Mouse (Mus musculus): ENCODE measurements around the gene Kiss1r. TPM values are rescaled to one million over a fixed set of nuclear protein-coding genes. Genes with fewer than 3 reads are reported as not detected.

Gene Kiss1r
- polyA plus RNA-seq, 2 experiments = 0.26 to 2.5 TPM

- Histone ChIP-seq H3K27me3 (ENCODE audit: control insufficient read depth, insufficient read depth, low read length) (peaks cover 61% of the 10 kb centered on the region), H3K4me1 (ENCODE audit: control insufficient read depth, insufficient read depth, low read length) (peaks cover 19% of the 10 kb centered on the region), H3K4me2 (replicated peaks; ENCODE audit: low read depth, low read length, severe bottlenecking) (peak overlapping the region; percentile 18; the same call in 1 of the 2 replicates), H3K27ac (replicated peaks; ENCODE audit: low read depth, low read length) (no peak overlapping the region), H3K4me3 (replicated peaks; ENCODE audit: low read length) (peak overlapping the region; percentile 14), H3K9me3 (ENCODE audit: control insufficient read depth, low read length) (no peaks in the 10 kb centered on the region), H3K36me3 (ENCODE audit: control insufficient read depth, insufficient read depth, low read length) (0 out of 2 replicates have a peak, but pooled peaks cover 3% of the 10 kb centered on the region), H3K9ac (ENCODE audit: low read depth, low read length, severe bottlenecking) (peak overlapping the region; percentile 34)
- WGBS = 6% methylated on average over 33 of the region's 35 CpGs
- ATAC-seq (ENCODE audit: low FRiP score, low read depth) (no peak), DNase-seq (ENCODE audit: low spot score) (no peak)
- no peak for TF ChIP-seq POLR2A (IDR thresholded peaks at IDR 0.05; ENCODE audit: borderline replicate concordance, extremely low read depth, insufficient read depth, insufficient read length)
Measured at GRCm38 (mm10) chr10:79918231-79919078, 1.7 kb downstream of the Kiss1r start.

GRCm38 (mm10) chr10:79919251-79919849, 2.6 kb downstream of the Kiss1r start:
- peaks cover 19% of the 10 kb centered on the region for H3K4me1 ChIP-seq (ENCODE audit: control insufficient read depth, insufficient read depth, low read length)
- H3K9me3 ChIP-seq (ENCODE audit: control insufficient read depth, low read length) = no peaks in the 10 kb centered on the region
- no peak for DNase-seq (ENCODE audit: low spot score)
- no peak for TF ChIP-seq POLR2A (IDR thresholded peaks at IDR 0.05; ENCODE audit: borderline replicate concordance, extremely low read depth, insufficient read depth, insufficient read length)
- ATAC-seq (ENCODE audit: low FRiP score, low read depth) = no peak
- no peak overlapping the region for H3K27ac ChIP-seq (replicated peaks; ENCODE audit: low read depth, low read length)
- WGBS = 5% methylated on average over 19 of the region's 21 CpGs
- no peaks in the 10 kb centered on the region for H3K36me3 ChIP-seq (ENCODE audit: control insufficient read depth, insufficient read depth, low read length)
- peaks cover 61% of the 10 kb centered on the region for H3K27me3 ChIP-seq (ENCODE audit: control insufficient read depth, insufficient read depth, low read length)
- no peak overlapping the region; the same call in 1 of the 2 replicates for H3K4me2 ChIP-seq (replicated peaks; ENCODE audit: low read depth, low read length, severe bottlenecking)
- H3K9ac ChIP-seq (ENCODE audit: low read depth, low read length, severe bottlenecking) = no peak overlapping the region
- H3K4me3 ChIP-seq (replicated peaks; ENCODE audit: low read length) = 0 out of 2 replicates have a peak overlapping the region, but pooled peaks have one; percentile 7

- WGBS = 22% methylated on average over 26 of the region's 26 CpGs
- ATAC-seq (ENCODE audit: low FRiP score, low read depth) = no peak
- Histone ChIP-seq H3K27ac (replicated peaks; ENCODE audit: low read depth, low read length) (no peak overlapping the region), H3K36me3 (ENCODE audit: control insufficient read depth, insufficient read depth, low read length) (no peaks in the 10 kb centered on the region), H3K9me3 (ENCODE audit: control insufficient read depth, low read length) (no peaks in the 10 kb centered on the region), H3K9ac (ENCODE audit: low read depth, low read length, severe bottlenecking) (no peak overlapping the region), H3K4me1 (ENCODE audit: control insufficient read depth, insufficient read depth, low read length) (peaks cover 19% of the 10 kb centered on the region), H3K4me3 (replicated peaks; ENCODE audit: low read length) (peak overlapping the region; percentile 24), H3K4me2 (replicated peaks; ENCODE audit: low read depth, low read length, severe bottlenecking) (peak overlapping the region; percentile 40; the same call in 1 of the 2 replicates), H3K27me3 (ENCODE audit: control insufficient read depth, insufficient read depth, low read length) (peaks cover 61% of the 10 kb centered on the region)
- no peak for DNase-seq (ENCODE audit: low spot score)
- TF ChIP-seq POLR2A (IDR thresholded peaks at IDR 0.05; ENCODE audit: borderline replicate concordance, extremely low read depth, insufficient read depth, insufficient read length) = no peak
Measured at GRCm38 (mm10) chr10:79920056-79920890, 3.5 kb downstream of the Kiss1r start.

GRCm38 (mm10) chr10:79920958-79921535, 4.3 kb downstream of the Kiss1r start, which contains the start of gene R3hdm4:
Gene R3hdm4 (minus strand): TSS chr10:79921208.
- H3K36me3 ChIP-seq (ENCODE audit: control insufficient read depth, insufficient read depth, low read length) = no peaks in the 10 kb centered on the region
- ATAC-seq (ENCODE audit: low FRiP score, low read depth) (no peak), DNase-seq (ENCODE audit: low spot score) (no peak)
- peaks cover 61% of the 10 kb centered on the region for H3K27me3 ChIP-seq (ENCODE audit: control insufficient read depth, insufficient read depth, low read length)
- H3K27ac ChIP-seq (replicated peaks; ENCODE audit: low read depth, low read length) = no peak within 1 kb of the TSS
- H3K4me2 ChIP-seq (replicated peaks; ENCODE audit: low read depth, low read length, severe bottlenecking) = peak within 1 kb of the TSS; percentile 40
- no peak for TF ChIP-seq POLR2A (IDR thresholded peaks at IDR 0.05; ENCODE audit: borderline replicate concordance, extremely low read depth, insufficient read depth, insufficient read length)
- no peaks in the 10 kb centered on the region for H3K9me3 ChIP-seq (ENCODE audit: control insufficient read depth, low read length)
- H3K4me3 ChIP-seq (replicated peaks; ENCODE audit: low read length) = peak within 1 kb of the TSS; percentile 24
- WGBS = 4% methylated on average over 33 of the region's 41 CpGs
- H3K4me1 ChIP-seq (ENCODE audit: control insufficient read depth, insufficient read depth, low read length) = peaks cover 24% of the 10 kb centered on the region
- H3K9ac ChIP-seq (ENCODE audit: low read depth, low read length, severe bottlenecking) = peak within 1 kb of the TSS; percentile 28; the same call in 1 of the 2 replicates

Measured in limb, embryonic 14.5 days (tissue).